Mouse (Mus musculus) skeletal muscle tissue, adult 2 months (tissue): ENCODE results near the gene Igfn1.

Source experiments
- DNase-seq: peaks from one replicate; pipeline ENCODE4 v3.0.0-alpha.2; 2012; ENCODE audit warnings: low read depth, low spot score

Gene Igfn1

DNA sequence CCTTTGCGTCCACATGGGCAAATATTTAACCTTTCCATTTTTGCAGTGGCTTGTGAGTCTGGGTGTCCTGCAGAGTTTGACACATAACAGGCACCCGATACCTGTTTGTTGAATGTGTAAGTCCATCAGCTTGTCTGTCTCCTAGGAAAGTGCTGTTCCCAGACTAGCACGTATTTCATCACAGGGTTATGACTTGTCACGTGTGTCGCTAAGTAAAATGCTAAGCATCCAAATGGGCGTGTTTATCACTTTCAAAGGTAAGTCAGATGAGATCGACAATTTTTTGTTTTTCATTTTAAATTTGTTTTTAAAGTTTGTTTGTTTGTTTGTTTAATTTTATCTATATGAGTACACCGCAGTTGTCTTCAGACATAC is 2.0 kb upstream of the Igfn1 start:
- no peak for DNase-seq

DNA sequence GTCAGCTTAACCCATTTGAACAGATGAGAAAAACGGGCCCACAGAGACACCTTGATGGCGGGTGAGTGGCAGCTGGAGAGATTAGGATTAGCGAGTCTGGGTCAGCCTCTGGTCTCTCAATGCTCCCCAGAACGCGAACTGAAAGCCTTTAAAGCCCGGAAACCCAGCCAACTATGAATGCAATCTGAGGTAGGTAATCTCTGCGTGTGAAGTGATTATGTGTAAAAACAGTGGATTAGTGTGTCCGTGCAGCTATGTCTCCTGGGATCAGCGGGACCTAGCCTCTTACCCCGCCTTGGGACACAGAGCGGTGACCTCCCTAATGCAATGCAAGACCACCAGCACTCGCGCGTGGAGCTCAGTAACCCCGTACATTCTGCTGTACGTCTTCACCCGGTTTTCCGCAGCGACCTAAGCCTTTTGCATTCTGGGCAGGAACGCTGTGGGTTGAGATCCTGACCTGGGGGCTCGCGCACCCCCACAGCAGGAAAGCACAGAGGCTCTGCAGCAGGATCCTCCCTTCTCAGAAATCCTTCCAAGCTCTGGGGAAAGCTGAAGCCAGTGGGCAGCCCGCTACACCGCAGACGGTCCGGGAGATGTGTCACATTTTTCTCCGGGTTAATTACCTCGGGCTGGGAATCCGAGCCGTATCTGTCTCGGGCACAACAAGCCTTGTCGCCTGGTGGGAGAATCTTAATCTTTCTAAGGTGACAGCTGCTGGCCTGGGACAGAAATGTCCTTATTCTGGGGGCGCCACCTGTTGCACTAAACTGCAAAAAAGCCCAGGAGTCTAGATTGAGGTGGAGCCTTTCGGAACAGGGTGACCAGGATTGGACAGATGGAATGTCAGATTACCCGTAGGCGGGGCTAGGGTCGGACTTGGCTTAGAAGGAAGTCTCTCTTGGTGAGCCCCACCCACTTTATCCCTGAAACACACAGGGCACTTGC is 1.3 kb upstream of the Igfn1 start, which contains the start of gene Tmem9:
Gene Tmem9, plus strand, starts transcription at position 940 of the 948 bp plus-strand sequence.
- DNase-seq: peak; percentile 89

DNA sequence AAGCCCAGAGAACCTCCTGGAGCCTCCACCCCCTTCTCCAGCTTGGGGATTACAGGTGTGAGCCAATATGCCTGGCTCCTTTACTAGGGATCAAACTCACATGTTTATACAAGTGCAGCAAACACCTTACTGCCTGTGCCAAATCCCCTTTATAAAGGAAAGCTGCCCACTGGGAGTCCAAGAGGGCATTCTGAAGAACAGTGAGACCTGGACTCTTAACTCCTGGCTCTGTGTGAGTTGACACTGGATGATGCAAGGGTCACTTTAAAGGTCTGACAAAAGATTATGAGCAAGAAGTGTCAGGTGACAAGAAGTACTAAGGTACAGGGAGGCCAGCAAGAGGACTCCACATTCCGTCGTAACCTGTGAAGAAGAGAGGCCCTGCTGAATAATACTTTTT is 4.7 kb downstream of the Igfn1 start:
- DNase-seq: no peak

DNA sequence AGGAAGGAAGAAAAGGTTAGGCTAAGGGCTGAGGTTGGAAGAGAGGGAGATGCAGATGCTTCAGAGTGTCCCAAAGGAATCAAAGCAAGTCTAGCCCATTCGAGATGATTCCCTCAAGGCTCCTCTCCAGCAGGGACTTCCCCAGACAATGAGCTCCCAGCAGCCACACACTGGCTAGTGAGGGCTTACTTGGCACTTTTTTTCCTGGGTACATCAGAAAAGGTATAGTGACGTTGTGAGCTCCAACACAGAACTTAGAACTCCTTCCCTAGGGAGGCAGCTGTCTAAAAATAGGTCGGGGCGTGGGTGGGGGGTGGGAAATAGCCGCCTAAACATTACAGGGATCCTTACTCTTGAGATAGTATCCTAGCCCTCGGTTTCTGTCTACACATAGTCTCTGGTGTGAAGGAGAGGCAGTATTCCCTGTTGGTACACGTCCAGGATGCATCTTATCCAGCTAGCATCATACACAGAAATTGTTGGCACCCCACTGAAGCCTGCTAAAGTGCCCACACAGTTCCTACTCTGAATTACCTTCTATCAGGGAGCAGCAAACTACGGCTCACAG is 6.3 kb downstream of the Igfn1 start:
- DNase-seq: no peak

DNA sequence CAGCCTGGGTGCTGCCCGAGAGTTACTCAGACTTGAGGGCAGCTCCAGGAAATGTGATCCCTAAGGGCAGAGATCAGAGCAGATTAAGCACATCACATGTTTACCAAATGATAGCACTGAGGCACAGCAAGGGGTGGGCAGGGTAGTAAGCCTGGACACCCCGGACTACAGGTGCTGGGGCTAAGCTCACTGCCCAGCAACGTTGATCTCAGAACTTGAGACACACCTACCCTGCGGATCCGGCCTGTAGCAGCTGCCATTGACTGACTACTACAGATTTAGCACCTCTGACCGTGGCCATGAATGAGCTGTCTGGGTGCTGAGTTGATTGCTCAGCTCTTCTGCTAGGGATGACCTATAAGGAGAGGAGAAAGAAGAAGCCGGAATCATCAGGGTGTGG is 8.6 kb downstream of the Igfn1 start:
- DNase-seq: peak; percentile 68

DNA sequence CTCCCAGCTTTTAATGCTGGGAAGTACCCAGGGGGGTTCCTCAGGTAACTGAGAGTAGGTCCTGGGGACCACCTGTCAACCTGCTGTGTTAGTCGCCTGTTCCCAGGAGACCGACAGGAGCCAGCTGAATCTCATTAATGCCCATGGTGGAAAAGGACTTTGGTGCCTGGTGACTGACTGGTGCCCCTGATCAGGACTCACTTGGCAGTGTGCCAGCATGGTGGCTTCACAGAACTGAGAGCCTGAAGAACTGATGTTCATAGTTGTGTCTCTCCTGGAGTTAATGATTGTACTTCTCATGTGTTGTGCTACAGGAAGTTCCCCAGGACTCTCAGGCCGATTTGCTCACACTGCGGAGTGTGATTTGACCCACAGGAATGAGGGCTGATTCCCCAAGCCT is 12.7 kb downstream of the Igfn1 start:
- DNase-seq: no peak

DNA sequence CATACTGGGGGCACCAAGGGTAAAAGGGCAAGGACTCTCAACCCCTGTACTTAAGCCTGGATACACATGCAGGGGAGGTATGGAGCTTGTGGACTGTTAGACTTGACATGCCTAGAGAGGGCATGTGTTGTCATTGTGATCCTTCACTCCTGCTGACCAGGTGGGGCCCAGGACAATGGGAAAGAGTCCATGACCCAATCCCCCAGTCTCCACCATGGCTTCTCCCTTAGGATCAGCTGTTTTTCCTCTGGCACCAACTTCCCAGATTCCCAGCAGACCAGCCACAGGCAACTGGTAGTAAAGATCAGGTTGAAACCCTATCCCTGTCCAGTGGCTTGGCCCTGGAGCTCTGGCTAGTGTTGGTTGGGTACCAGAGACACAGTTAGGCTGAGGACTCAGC is 16.3 kb downstream of the Igfn1 start:
- DNase-seq: no peak

DNA sequence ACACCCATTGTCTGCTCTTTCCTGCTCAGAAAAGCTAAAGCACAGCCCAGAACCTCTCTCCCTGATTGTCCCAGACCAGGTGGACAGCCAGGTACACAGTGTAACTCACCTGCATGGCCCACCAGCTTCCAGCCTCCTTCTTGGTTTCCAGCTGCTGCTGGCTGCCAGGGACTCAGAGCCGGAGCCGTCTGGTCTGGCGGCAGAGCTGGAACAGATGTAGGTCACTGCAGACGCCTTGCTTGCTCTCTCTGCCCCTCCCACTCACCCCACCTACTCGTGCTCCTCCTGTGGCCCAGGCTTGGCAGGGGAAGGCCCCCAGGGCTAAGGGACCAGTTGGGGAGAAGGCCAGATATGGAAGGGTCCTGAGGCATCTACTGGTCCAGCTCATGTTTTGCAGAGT is 22.0 kb downstream of the Igfn1 start:
- DNase-seq: no peak

DNA sequence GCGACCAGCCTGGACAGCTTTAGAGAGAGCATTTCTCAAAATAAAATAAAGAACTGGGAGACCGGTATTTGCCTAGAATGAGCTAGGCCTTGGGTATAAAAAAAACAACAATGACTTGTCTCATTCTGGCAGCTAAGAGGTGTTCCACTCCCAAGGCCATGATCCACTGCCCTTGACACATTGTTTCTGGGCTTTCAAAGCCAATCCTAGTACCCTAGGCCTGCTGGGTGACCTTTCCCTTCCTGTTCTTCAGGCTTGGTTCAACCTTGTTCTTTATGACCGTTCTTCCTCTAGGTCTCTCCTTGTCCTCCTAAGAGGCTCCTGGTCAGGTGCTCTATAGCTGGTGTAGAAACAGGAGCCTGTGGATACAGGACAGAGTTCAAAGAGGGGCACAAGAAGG is 33.6 kb downstream of the Igfn1 start:
- no peak for DNase-seq

DNA sequence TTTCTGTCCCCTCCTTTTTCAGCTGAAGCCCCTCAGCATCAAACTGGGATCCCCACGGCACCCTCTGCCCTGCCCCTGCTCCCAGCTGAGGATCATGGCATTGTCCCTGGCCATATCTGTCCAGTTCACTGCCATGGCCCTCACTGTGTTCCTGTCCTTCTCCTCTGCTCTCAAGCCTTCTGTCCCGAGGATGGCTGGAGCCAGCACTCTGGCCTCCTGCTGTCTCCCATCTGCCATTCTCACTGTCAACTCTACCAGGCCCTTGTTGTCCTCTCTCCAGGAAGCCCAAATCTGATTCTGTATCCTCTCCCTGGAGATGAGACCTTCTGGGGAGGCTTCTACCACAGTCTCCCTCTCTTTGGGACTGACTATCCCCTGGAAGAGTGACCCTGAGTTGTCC is 35.7 kb downstream of the Igfn1 start:
- DNase-seq: no peak

DNA sequence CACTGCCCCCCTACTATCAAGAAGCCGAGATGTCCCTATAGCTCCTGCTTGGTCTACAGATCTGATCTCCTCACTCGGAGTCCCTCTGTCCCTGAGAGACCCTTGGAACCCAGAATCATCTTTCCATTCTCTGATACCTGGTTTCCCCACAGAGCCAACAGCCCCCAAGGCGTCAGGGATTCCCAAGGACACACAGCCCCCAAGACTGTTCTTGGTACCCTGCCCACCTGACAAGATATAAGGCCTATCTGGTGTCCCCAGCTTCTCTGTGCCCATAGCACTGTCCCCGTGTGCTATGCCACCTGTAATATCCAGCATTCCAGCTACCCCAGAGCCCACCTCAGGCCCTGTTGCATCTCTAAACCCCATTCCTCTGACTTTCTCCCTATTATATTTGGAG is 38.4 kb downstream of the Igfn1 start:
- no peak for DNase-seq

DNA sequence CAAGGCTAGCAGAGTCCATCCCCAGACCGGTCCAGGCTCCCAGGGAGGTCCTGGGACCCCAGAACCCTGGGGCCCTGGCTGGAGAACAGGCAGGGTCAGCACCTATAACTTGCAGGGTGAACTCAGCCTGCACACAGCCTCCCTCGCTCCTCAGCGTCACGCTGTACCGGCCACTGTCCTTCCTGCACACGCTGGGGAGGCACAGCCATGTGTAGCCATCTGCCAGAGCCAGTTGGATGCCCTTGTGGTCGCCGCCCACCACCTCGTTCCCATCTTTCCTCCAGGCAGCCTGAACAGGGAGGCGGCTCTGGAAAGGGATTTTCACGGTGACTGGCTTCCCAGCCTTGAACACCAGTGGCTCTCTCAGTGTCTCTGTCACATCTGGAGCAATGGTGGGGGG is 41.6 kb downstream of the Igfn1 start:
- DNase-seq: no peak

DNA sequence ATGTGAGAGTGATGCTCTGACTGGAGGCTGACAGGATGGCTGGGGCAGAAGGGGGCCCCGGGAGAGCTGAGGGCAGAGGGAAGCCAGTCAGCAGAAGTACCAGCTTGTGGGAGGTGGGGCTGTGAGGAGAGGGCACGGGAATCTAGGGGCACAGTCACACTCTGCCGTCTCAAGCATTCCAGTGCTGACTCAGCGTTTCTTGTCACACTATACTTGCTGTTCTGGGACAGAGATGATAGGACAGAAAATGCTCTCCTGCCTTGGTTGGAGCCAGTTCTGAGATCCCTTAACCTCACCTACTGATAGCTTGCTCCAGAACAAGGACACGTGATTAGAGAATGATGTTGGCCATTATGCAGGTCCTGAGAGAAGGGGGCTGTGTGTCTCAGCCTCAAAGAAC is 43.0 kb downstream of the Igfn1 start:
- DNase-seq: no peak

DNA sequence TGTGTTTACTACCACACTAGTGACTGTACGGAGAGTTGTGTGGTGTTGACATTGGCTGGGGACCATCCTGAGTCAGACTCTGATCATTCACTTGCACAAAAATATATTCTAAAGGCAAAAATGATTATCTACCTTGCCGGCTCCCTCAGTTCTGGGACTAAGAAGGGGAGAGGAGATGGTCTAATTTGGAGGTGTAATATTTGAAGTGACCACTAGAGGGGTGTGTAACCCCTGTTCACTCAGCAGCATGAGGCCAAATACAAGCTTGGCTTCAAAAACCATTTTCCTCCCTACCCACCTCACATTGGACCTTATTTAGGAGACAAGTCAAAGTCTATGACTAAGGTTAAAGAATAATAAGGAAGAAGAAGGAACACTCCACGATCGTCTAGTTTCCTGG is 47.7 kb downstream of the Igfn1 start:
- DNase-seq: peak; percentile 50

DNA sequence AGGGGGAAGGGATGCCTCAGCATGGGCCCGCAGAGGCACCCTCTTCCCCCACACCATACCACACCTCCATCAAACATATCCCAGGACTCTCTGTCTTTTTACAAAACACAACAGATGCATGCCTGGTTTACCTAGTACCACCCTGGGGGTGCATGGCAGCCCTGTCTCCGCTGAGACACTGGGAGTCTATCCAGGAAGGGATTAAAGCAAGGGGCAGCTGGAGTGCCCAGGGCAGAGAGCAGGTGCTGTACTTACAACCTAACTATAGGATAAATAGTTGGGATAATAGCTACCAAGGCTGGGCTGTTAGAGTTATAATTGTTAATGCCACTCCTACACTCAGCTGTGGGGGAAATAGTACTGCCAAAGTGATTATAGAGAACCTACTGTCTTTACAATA is 57.3 kb downstream of the Igfn1 start:
- no peak for DNase-seq

DNA sequence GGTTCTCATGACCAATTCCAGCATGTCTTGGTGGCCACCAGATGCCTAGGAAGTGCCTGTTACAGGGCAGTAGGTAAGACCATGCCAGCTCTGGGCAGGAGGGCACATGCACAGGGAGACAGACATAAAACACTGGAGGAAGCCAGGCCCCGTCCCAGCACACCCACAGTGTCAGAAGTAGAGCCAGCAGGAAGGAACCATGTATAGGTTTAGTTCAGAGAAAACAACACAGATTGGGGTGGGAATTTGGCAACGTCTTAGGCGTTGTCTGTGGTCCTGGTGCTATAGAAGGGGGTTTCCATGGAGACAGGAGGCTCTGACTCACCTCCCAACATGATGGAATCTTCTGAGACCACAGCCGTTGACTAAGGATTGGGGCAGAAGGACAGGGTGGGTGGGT is 59.9 kb downstream of the Igfn1 start:
- DNase-seq: no peak

DNA sequence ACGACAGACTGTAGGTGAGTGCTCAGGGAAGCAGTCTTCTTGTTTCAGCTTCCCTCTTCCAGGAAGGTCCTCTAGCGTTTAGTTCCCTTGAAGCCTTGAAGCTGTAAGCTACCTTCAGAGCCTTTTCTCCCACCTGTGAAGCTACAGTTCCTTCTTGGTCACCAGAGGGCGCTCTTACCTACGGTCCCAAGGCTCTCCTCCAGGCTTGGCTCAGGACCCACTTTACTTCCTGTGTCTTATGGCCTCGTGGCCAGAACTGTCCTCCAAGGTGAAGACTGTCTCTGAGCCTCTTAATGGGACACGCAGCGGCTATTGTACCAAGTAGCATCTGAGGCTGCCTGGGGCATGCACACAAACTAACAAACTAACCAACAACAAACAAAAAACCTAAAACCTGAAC is 60.4 kb downstream of the Igfn1 start:
- DNase-seq: peak; percentile 65

DNA sequence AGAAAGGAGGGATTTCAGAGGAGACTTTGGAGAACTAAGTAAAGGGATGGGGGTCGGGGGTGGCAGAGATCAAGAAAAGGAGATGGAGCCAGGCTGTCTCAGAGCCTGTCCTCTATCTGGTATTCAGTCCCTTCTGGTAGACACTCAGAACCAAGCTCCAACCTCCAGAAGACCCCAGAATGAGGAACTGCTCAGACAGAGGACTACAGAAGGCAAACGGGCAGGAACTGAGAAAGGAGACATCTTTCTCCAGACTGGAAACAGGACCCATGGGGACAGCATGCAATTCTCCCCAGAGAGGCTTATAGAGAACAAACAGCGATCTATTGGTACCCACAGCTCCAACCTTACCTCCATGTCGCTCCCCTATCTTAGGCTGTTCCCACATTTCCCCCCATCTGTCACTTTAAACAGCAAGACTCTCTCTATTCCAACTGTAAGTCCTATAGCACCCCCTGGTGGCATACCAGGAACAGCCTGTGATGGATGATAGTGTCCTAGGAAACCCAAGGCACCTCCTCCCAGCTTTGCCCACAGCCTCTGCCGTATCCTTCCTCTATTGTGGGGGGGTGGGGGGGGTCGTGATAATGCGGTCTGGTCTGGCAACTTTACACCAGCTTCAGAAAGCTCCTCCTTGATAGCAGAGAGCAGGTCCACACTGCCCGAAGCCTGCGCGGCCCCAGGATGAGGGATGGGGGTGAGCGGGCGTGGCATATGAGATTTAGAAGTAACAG is 61.4 kb downstream of the Igfn1 start:
- peak; percentile 63 for DNase-seq

DNA sequence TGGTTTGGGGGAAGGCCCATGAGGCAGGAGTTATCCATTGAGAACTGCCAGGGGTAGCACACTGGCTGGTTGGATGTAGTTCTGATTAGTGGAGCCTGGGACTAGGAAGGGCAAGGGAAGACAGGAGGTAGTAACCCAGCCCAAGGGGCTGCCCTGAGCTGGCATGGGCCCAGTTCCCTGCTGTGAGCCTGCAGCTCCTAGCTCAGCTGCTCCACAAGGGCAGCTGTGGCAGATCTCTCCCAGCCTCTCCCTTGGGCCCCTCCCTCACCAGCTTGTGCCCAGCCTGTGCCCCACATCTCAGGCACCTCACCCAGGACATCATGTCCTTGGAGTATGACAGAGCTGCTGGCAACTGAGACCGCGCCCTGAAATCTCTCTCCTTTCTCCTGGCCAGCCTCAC is 62.4 kb downstream of the Igfn1 start:
- DNase-seq: peak; percentile 14

DNA sequence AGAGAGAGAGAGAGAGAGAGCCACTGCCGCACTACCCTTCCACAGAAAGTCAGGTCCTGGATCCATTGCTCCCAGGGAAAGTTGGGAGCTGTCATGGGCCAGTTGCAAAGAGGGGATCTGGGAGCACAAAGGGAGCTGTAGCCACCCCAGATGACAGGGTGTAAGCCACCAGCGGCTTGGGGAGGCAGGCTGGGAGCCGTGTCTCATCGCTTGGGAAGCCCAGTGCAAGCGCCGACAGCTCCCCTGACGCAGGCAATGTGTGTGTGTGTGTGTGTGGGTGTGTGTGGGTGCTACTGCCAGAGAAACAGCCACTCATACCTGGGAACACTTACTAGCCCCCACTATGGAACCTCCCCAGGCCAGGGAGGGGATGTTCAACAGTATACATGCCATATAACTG is 64.0 kb downstream of the Igfn1 start:
- DNase-seq: no peak

DNA sequence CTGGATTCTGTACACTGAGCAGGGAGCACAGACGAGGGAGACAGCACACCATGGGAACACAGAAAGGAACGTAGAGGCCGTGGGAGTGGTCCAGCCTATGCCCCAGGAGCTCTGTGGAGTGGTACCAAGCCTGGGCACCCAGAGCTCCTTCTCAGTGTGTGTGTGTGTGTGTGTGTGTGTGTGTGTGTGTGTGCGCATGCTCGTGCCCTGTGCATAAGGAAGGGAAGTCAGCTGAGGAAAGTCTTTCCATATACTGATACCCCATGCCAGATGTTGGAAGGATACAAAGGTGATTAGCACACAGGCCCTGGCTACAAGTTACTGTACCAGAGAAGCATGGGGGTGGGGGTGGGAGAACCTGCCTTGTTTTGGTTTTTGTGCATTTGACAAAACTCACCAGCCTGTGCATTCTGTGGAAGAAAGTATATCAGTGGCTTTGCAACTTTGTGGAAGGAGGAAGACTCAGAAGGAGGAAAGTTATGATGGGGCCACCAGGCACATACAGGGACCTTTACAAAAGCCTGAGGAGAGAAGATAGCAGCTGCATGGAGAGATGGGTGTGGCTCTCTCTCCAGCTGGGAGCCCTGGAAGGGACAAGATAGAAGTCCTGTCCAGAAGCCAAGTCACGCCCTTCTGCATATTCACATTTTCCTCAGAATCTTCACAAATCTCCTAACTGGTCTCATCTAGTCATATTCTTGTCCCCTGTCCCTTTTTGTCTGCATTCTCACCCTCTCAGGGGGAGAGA is 64.7 kb downstream of the Igfn1 start:
- DNase-seq: peak; percentile 34

DNA sequence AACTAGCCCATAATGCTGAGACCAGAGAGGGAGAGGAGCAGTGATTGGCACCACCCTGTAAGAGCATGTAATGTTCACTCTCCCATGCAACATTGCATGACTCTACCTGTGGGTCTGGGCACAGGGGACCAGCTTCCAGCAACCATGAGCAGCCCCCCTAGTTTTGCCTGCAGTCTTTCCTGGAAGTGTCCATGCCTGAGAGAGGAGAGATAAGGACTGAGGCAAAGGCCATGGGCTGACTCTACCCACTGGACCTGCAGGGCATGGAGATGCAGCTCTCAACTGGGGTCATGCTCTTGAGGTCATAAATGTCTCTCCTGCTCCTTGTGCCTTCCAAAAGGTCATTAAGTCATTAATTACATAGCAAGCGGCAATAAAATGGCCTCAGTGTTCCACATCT is 70.1 kb downstream of the Igfn1 start:
- no peak for DNase-seq
